Mouse (Mus musculus) megakaryocyte progenitor cell, adult 5-6 weeks (primary cell): ENCODE data around the gene Unc5cl. TPM values are rescaled to one million over a fixed set of nuclear protein-coding genes. Genes with fewer than 3 reads are reported as not detected.
"Not testable (repeated sequence)": the region's sequence is repeated elsewhere in the genome, so short reads cannot be mapped to it uniquely, and the experiment has no call there.

ENCODE experiments used
- ATAC-seq: replicated peaks from 2 replicates; pipeline ENCODE4 v1.8.0; 2016; ENCODE audit warnings: mild to moderate bottlenecking, moderate TSS enrichment, inconsistent platforms; ENCODE audit not compliant: poor library complexity
- total RNA-seq, 2 experiments: library from RNA; stranded (forward) in 1 of 2; stranded (reverse) in 1 of 2; fragments of 157-497, 149-512 nt in 1 of 2; fragments of 200-1000 nt in 1 of 2; gene quantifications; 2 replicates each; pipeline versions ENCODE4 v1.2.3 to v1.2.4; 2015 to 2017

Gene Unc5cl
- total RNA-seq, 2 experiments from 2014 or later: 0.42 to 0.79 TPM

DNA sequence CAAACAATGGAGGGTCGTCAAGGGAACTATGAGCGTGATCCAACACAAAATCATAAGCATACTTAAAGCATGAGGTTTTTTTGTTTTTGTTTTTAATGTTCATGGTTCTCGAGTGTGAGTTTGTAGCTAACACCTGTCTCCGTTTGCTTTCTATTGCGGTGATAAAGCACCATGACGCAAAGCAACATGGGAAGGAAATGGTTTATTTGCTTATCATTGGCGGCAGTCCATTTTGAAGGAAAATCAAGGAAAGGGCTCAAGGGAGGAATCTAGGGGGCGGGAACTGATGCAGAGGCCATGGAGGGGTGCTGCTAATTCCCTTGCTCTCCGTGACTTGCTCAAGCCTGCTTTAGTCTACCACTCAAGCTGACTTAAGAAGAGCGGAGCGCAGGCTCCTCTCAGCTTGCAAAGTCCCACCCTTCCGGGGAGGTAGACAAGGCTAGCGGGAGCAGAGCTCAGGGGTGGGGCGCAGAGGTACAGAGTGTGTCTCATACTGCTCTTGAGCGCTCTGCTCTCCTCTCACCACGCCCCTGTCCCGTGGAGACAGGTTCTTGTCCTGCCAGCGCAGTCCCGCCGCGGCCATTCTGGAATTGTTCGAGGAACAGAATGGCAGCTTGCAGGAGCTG is 12.2 kb downstream of the Unc5cl start:
- ATAC-seq: peak; percentile 29

DNA sequence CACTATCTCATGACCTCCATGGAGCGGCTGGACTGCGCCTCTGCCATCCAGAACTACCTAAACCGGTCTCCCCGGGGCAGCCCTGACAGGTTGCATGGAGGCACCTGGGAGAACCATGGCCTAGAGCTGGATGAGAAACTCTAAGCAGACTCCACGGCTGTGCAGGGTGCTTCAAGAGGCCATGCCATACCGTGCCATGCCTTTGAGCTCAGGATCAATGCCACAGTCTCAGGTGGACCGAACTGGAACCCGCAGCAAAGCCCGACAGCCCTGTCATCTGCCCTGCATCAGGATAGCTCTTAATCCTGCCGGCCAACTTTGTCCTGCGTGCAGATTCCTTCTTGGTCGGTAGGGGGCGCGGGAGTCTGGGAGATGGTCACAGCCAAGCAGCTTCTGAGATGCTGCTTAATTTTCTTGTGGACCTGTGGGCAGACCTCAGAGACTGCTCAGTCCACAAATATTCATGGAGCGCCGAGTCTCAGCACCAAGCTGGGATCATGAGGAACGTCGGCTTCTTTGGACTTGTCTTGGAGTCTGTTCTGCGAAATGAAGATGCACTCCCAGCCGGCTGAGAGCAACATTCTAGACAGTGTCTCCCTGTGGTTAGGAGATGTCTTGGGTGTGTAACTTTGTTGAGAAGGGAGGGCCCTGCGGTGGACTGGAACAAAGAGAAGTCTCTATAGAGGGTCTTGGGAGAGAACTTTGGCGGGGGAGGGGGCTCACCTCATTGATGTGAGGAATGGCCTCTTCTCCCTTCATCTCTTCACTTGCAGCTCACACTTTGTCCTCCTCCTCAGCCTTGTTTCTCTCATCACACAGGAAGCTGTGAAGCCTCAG is 12.9 kb downstream of the Unc5cl start:
- ATAC-seq: peak; percentile 94

GRCm38 (mm10) chr17:48474282-48474681 is 19.6 kb downstream of the Unc5cl start:
- ATAC-seq: not testable (repeated sequence)

GRCm38 (mm10) chr17:48475444-48475843 is 20.7 kb downstream of the Unc5cl start:
- ATAC-seq: no peak

- ATAC-seq: no peak
Observed at GRCm38 (mm10) chr17:48479952-48480351, 25.3 kb downstream of the Unc5cl start.

- ATAC-seq: peak; percentile 42; the same call in 1 of the 2 replicates
Observed at GRCm38 (mm10) chr17:48483764-48484163, 29.1 kb downstream of the Unc5cl start.

DNA sequence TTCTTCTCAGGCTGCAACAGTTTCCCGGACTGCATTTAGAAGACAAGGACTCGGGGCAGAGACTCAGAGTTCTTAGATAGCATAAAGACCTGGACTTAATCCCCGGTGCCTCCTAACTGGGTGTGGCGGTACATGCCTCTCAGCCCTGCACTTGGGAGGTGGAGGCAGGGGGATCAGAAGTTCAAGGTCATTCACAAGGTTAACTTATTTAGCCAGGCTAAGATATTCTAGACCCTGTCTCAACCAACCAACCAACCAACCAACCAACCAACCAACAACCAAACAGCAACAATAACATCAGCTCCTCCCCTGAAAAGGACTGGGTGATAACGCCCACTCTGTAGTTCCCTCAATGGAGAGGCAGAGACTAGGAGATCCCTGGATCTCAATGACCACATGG is 29.5 kb downstream of the Unc5cl start:
- no peak for ATAC-seq

DNA sequence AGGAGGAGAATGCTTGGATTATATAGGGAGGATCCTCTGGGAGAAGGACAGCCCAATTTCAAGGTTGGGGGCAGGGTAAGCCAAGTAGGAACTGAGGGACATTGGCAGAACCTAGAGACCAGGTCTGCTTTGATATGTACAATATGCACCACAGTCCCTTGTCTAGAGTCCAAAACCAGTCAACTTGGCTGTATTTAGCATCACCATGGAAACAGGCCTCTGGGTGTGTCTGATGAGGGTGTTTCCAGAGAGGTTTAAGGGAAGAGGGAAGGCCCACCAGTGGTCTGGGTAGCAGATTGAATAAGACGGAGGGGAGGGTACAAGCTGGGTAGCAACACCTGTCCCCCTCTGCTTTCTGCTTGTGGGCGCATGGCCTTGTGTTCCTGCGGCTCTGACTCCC is 34.8 kb downstream of the Unc5cl start:
- no peak for ATAC-seq

DNA sequence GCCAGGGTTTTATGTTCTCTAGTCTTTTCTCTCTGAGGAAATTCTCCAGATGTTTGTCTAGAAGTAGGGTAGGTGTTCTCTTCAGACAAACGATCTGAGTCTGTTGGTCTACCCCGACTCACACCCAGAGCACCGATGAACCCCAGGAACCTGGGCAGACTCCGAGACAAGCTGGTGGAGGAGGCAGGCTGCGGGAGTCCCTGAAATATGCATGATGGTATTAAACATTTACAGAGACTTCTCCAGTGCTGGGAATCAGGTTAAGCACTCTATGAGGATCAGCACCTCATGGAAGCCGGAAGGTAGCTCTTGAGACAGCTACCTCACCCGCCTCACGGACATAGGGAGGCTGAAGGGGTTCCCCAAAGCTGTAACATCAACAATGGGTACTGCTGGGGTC is 37.9 kb downstream of the Unc5cl start:
- ATAC-seq: no peak

GRCm38 (mm10) chr17:48493582-48493981 is 38.9 kb downstream of the Unc5cl start:
- no peak for ATAC-seq

DNA sequence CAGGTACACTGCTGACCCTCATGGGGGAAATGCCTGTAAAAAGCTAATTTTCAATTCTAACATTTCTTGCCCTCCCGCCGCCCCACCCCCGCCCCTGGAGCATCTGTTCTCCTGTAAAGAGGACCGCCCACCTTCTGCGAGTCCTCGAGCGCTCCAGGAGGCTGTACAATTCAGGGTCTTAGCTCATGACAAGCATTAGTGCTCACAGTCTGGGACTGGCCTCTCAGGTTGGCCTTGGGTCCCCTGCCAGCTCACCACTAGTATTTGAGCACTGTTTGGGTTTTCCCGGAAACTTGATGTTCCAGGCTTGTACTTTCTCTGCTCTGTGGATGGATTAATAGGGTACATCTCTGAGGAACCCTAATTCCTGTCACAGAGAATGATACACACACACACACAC is 39.3 kb downstream of the Unc5cl start:
- no peak for ATAC-seq

GRCm38 (mm10) chr17:48497986-48498385 is 43.3 kb downstream of the Unc5cl start:
- ATAC-seq: no peak

GRCm38 (mm10) chr17:48500846-48501445 is 46.2 kb downstream of the Unc5cl start:
- no peak for ATAC-seq

DNA sequence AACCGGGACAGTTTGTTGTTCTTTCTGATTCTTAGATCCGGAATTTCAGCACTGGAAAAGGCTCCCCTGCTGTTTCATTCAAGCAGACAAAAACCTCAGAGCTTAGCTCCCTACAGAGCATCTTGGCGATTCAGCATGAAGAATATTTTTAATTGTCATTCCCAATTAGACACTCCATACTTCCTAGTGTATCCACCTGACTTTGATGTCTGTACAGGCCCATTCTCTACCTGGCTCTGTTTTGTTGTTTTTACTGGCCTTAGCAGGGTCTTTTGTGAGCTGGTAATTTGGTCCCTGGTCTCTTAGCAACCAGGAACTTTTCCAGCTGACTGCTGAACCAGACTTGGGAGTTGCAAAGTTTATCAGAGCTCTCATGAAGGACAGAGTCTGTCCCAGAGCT is 50.3 kb downstream of the Unc5cl start:
- no peak for ATAC-seq

- no peak for ATAC-seq
Observed at GRCm38 (mm10) chr17:48506986-48507385, 52.3 kb downstream of the Unc5cl start.

- no peak for ATAC-seq
Observed at GRCm38 (mm10) chr17:48509596-48509995, 54.9 kb downstream of the Unc5cl start.

DNA sequence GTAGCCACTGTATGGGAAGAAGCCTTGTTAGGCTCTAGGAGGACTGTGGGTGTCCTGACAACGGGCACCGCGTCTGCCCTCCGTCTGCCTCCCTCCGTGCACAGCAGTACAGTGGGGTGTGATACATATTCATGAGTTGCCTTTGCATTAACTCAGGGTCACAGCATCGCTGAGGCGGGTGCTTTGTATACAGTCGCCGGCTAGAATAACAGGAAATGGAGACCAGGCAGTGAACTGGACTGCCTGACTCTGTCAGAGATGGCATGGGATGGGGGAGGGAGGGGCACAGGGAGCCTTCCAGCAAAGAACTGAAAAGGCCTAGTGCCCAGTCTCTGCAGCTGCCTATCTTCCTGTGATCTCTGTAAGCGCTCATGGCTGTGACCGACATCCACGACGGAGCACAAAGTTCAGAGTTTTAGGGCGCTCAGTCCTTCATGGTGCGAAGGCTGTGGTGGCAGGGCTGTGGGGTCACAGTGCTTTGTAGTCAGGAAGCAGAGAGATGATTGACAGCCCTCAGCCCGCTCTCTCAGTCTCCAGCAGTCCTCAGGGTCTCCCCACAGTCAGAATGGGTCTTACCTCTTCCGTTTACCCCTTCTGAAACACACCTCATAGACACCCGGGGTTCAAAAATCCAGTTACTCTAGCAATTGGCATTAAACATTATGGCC is 58.0 kb downstream of the Unc5cl start:
- ATAC-seq: no peak

DNA sequence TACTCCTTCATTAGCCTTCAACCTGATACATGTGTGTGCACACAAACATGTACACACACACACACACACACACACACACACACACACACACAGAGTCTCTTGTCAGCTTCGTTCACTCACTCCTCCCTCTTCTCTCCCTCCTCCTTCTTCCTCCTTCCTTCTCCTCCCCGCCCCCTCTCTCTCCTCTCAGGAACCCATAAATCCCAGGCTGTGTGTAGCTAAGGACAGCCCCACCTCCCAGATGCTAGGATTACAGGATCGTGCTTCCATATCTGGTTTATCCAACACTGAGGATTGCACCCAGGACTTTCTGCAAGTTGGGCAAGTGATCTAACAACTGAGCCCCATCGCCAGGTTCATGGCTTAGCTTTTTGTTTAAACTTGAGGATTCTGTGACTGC is 59.9 kb downstream of the Unc5cl start:
- ATAC-seq: no peak

GRCm38 (mm10) chr17:48519046-48519445 is 64.3 kb downstream of the Unc5cl start:
- no peak for ATAC-seq

DNA sequence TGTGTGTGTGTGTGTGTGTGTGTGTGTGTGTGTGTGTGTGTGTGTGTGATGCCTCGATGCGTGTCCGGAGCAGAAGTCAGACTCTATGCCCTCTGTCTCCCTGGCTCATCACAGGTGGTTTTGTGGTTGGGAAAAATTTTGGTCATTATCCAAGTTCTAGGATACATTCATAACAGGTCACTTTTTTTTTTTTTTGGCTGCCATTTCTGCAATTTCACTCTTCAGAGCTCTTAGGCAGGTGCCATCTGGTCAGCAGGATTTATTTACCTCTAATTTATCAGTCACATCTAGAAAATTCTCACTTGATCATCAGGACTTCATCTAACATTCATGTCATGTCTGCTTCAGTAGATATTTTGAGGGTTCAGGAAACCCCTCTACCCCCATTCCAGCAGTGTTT is 65.7 kb downstream of the Unc5cl start:
- no peak for ATAC-seq

- ATAC-seq: no peak
Observed at GRCm38 (mm10) chr17:48523056-48523455, 68.4 kb downstream of the Unc5cl start.
